Mouse (Mus musculus): ENCODE measurements at regions not wholly inside any gene's neighbourhood (a gene's known extent, or its start where the extent isn't known, plus 50 kb on each side); places are given as distances from the start of the nearest gene placed in this dataset.

- Histone ChIP-seq H3K27me3 (ENCODE audit: insufficient read depth, low read length) (no peaks in the 10 kb centered on the region), H3K4me2 (no peak overlapping the region), H3K27ac (ENCODE audit: low read depth) (no peak overlapping the region), H3K9ac (no peak overlapping the region), H3K9me3 (ENCODE audit: low read depth, low read length) (no peaks in the 10 kb centered on the region), H3K36me3 (ENCODE audit: insufficient read depth) (no peaks in the 10 kb centered on the region), H3K4me3 (ENCODE audit: low read depth, low read length) (no peak overlapping the region), H3K4me1 (ENCODE audit: insufficient read depth) (peaks cover 8% of the 10 kb centered on the region)
- DNase-seq (no peak), ATAC-seq (ENCODE audit: insufficient read depth) (no peak)
- 83% methylated on average over 4 of the region's 4 CpGs for WGBS
- no peak for TF ChIP-seq CTCF (IDR thresholded peaks at IDR 0.05; ENCODE audit: low read depth)
Observed at GRCm38 (mm10) chr13:107492448-107492847, 470.5 kb upstream of the Kif2a start.

- TF ChIP-seq CTCF (IDR thresholded peaks at IDR 0.05; ENCODE audit: low read depth): no peak
- Histone ChIP-seq H3K27me3 (ENCODE audit: insufficient read depth, low read length) (no peaks in the 10 kb centered on the region), H3K27ac (ENCODE audit: low read depth) (no peak overlapping the region), H3K36me3 (ENCODE audit: insufficient read depth) (no peaks in the 10 kb centered on the region), H3K9me3 (ENCODE audit: low read depth, low read length) (no peaks in the 10 kb centered on the region), H3K4me1 (ENCODE audit: insufficient read depth) (peaks cover 8% of the 10 kb centered on the region), H3K9ac (no peak overlapping the region), H3K4me3 (ENCODE audit: low read depth, low read length) (no peak overlapping the region), H3K4me2 (no peak overlapping the region)
- WGBS: 80% methylated on average over 7 of the region's 7 CpGs
- no peak for DNase-seq
- no peak for ATAC-seq (ENCODE audit: insufficient read depth)
Observed at GRCm38 (mm10) chr13:107491423-107491822, 469.5 kb upstream of the Kif2a start.

- Histone ChIP-seq H3K27me3 (ENCODE audit: insufficient read depth, low read length) (no peaks in the 10 kb centered on the region), H3K36me3 (ENCODE audit: insufficient read depth) (no peaks in the 10 kb centered on the region), H3K4me3 (ENCODE audit: low read depth, low read length) (no peak overlapping the region), H3K27ac (ENCODE audit: low read depth) (no peak overlapping the region), H3K4me1 (ENCODE audit: insufficient read depth) (no peaks in the 10 kb centered on the region), H3K4me2 (no peak overlapping the region), H3K9me3 (ENCODE audit: low read depth, low read length) (no peaks in the 10 kb centered on the region), H3K9ac (no peak overlapping the region)
- ATAC-seq (ENCODE audit: insufficient read depth) (no peak), DNase-seq (no peak)
- no peak for TF ChIP-seq CTCF (IDR thresholded peaks at IDR 0.05; ENCODE audit: low read depth)
- 78% methylated on average over 4 of the region's 4 CpGs for WGBS
Observed at GRCm38 (mm10) chr13:107485400-107486017, 463.6 kb upstream of the Kif2a start.

GRCm38 (mm10) chr13:107484630-107484998 lies 462.7 kb upstream of the Kif2a start:
- 53% methylated on average over 6 of the region's 6 CpGs for WGBS
- TF ChIP-seq CTCF (IDR thresholded peaks at IDR 0.05; ENCODE audit: low read depth): no peak
- Histone ChIP-seq H3K4me2 (no peak overlapping the region), H3K27ac (ENCODE audit: low read depth) (no peak overlapping the region), H3K9ac (no peak overlapping the region), H3K4me1 (ENCODE audit: insufficient read depth) (no peaks in the 10 kb centered on the region), H3K36me3 (ENCODE audit: insufficient read depth) (no peaks in the 10 kb centered on the region), H3K4me3 (ENCODE audit: low read depth, low read length) (no peak overlapping the region), H3K27me3 (ENCODE audit: insufficient read depth, low read length) (no peaks in the 10 kb centered on the region), H3K9me3 (ENCODE audit: low read depth, low read length) (no peaks in the 10 kb centered on the region)
- no peak for DNase-seq
- no peak for ATAC-seq (ENCODE audit: insufficient read depth)

GRCm38 (mm10) chr13:107483967-107484629 lies 462.2 kb upstream of the Kif2a start:
- DNase-seq: no peak
- H3K27me3 ChIP-seq (ENCODE audit: insufficient read depth, low read length): no peaks in the 10 kb centered on the region
- no peak overlapping the region for H3K9ac ChIP-seq
- ATAC-seq (ENCODE audit: insufficient read depth): no peak
- WGBS: 53% methylated on average over 12 of the region's 12 CpGs
- no peaks in the 10 kb centered on the region for H3K9me3 ChIP-seq (ENCODE audit: low read depth, low read length)
- H3K4me2 ChIP-seq: no peak overlapping the region
- no peaks in the 10 kb centered on the region for H3K4me1 ChIP-seq (ENCODE audit: insufficient read depth)
- H3K27ac ChIP-seq (ENCODE audit: low read depth): no peak overlapping the region
- H3K36me3 ChIP-seq (ENCODE audit: insufficient read depth): no peaks in the 10 kb centered on the region
- TF ChIP-seq CTCF (IDR thresholded peaks at IDR 0.05; ENCODE audit: low read depth): no peak
- H3K4me3 ChIP-seq (ENCODE audit: low read depth, low read length): no peak overlapping the region

GRCm38 (mm10) chr13:107475166-107475565 lies 453.2 kb upstream of the Kif2a start:
- Histone ChIP-seq H3K4me3 (ENCODE audit: low read depth, low read length) (no peak overlapping the region), H3K9me3 (ENCODE audit: low read depth, low read length) (no peaks in the 10 kb centered on the region), H3K4me2 (no peak overlapping the region), H3K9ac (no peak overlapping the region), H3K4me1 (ENCODE audit: insufficient read depth) (peaks cover under 1% of the 10 kb centered on the region; the same call in 1 of the 2 replicates), H3K27ac (ENCODE audit: low read depth) (no peak overlapping the region), H3K27me3 (ENCODE audit: insufficient read depth, low read length) (no peaks in the 10 kb centered on the region), H3K36me3 (ENCODE audit: insufficient read depth) (no peaks in the 10 kb centered on the region)
- no peak for ATAC-seq (ENCODE audit: insufficient read depth)
- WGBS: 68% methylated on average over 3 of the region's 3 CpGs
- TF ChIP-seq CTCF (IDR thresholded peaks at IDR 0.05; ENCODE audit: low read depth): no peak
- no peak for DNase-seq

- peak overlapping the region; percentile 17; the same call in 1 of the 2 replicates for H3K9ac ChIP-seq
- DNase-seq (peak; percentile 84), ATAC-seq (ENCODE audit: insufficient read depth) (peak; percentile 94)
- H3K4me1 ChIP-seq (ENCODE audit: insufficient read depth): peaks cover 3% of the 10 kb centered on the region; the same call in 1 of the 2 replicates
- no peak for TF ChIP-seq CTCF (IDR thresholded peaks at IDR 0.05; ENCODE audit: low read depth)
- peak overlapping the region; percentile 66 for H3K4me2 ChIP-seq
- no peaks in the 10 kb centered on the region for H3K27me3 ChIP-seq (ENCODE audit: insufficient read depth, low read length)
- peak overlapping the region; percentile 48; the same call in 1 of the 2 replicates for H3K27ac ChIP-seq (ENCODE audit: low read depth)
- no peaks in the 10 kb centered on the region for H3K9me3 ChIP-seq (ENCODE audit: low read depth, low read length)
- WGBS: 2% methylated on average over 13 of the region's 13 CpGs
- H3K4me3 ChIP-seq (ENCODE audit: low read depth, low read length): peak overlapping the region; percentile 31
- H3K36me3 ChIP-seq (ENCODE audit: insufficient read depth): no peaks in the 10 kb centered on the region
Observed at GRCm38 (mm10) chr13:107469491-107470276, 447.8 kb upstream of the Kif2a start.

Measured in lung, embryonic 14.5 days (tissue).